Mouse (Mus musculus) kidney, adult 2 months (tissue): Measurements from ENCODE around the gene Mul1. TPM values are rescaled to one million over a fixed set of nuclear protein-coding genes. Genes with fewer than 3 reads are reported as not detected.

ENCODE experiments used
- DNase-seq: peaks from one replicate; pipeline ENCODE4 v3.0.0; 2021
- H3K27ac ChIP-seq: fragments of 200-500 bp; 2 replicates; pipeline ENCODE4 v1.5.1; 2012; ENCODE audit warnings: low read depth, low read length, control low read depth, inconsistent platforms; ENCODE audit not compliant: insufficient read depth
- H3K27me3 ChIP-seq: fragments of 200-500 bp; replicated peaks from 2 replicates; pipeline ENCODE4 v1.6.1; 2012; ENCODE audit warnings: mild to moderate bottlenecking, moderate library complexity, low read length, inconsistent platforms; ENCODE audit not compliant: control insufficient read depth, insufficient read depth
- H3K36me3 ChIP-seq: fragments of 200-500 bp; 2 replicates; pipeline ENCODE4 v1.6.1; 2012; ENCODE audit warnings: mild to moderate bottlenecking, moderate library complexity, low read length, inconsistent platforms; ENCODE audit not compliant: control insufficient read depth, insufficient read depth
- H3K4me1 ChIP-seq: fragments of 200-500 bp; 2 replicates; pipeline ENCODE4 v1.6.1; 2011; ENCODE audit warnings: low read length; ENCODE audit not compliant: control insufficient read depth, insufficient read depth
- H3K4me3 ChIP-seq: fragments of 200-500 bp; 2 replicates; pipeline ENCODE4 v1.5.1; 2011; ENCODE audit warnings: mild to moderate bottlenecking, low read depth, low read length, control low read depth; ENCODE audit not compliant: insufficient read depth
- CTCF ChIP-seq: fragments of 200-500 bp; conservative IDR thresholded peaks from 2 replicates; pipeline ENCODE4 v1.5.1; 2011; ENCODE audit warnings: low read depth, mild to moderate bottlenecking, control low read depth, low read length, moderate library complexity, mixed read lengths; ENCODE audit not compliant: insufficient read depth, insufficient read length
- POLR2A ChIP-seq: fragments of 200-500 bp; IDR thresholded peaks from one replicate; pipeline ENCODE4 v1.6.1; 2011; ENCODE audit warnings: low read depth, low read length, control low read depth
- WGBS: fragments of 180-500 bp; shearing (Covaris S2); methylation state at CpG from one replicate; pipeline ENCODE4 v1.1.7; 2018; 5-methylcytosine and 5-hydroxymethylcytosine counted together
- polyA plus RNA-seq: library from polyadenylated mRNA; depleted of rRNA; stranded (reverse); fragments of >200 nt; gene quantifications from 2 replicates; pipeline ENCODE4 v1.2.3, GENCODE M21; 2012

The Mul1 gene
- polyA plus RNA-seq, 1 experiment = 31.3 TPM

GRCm38 (mm10) chr4:138407479-138408194 lies 26.8 kb upstream of the Mul1 start:
- no peaks in the 10 kb centered on the region for H3K4me1 ChIP-seq
- no peak overlapping the region for H3K4me3 ChIP-seq
- no peaks in the 10 kb centered on the region for H3K36me3 ChIP-seq
- TF ChIP-seq POLR2A (no peak), CTCF (no peak)
- H3K27ac ChIP-seq = no peak overlapping the region
- 54% methylated on average over 12 of the region's 13 CpGs for WGBS
- no peaks in the 10 kb centered on the region for H3K27me3 ChIP-seq
- DNase-seq = peak; percentile 58

- Histone ChIP-seq H3K4me3 (no peak overlapping the region), H3K27ac (no peak overlapping the region), H3K27me3 (no peaks in the 10 kb centered on the region), H3K36me3 (no peaks in the 10 kb centered on the region), H3K4me1 (no peaks in the 10 kb centered on the region)
- no peak for TF ChIP-seq CTCF
- TF ChIP-seq POLR2A = no peak
- DNase-seq = no peak
- 33% methylated on average over 5 of the region's 5 CpGs for WGBS
Observed at GRCm38 (mm10) chr4:138411011-138411410, 23.5 kb upstream of the Mul1 start.

- DNase-seq = no peak
- Histone ChIP-seq H3K36me3 (no peaks in the 10 kb centered on the region), H3K27me3 (no peaks in the 10 kb centered on the region), H3K4me3 (no peak overlapping the region), H3K4me1 (no peaks in the 10 kb centered on the region), H3K27ac (no peak overlapping the region)
- TF ChIP-seq POLR2A = no peak
- 47% methylated on average over 7 of the region's 7 CpGs for WGBS
Observed at GRCm38 (mm10) chr4:138411504-138412121, 22.9 kb upstream of the Mul1 start.

- TF ChIP-seq POLR2A (no peak), CTCF (no peak)
- Histone ChIP-seq H3K27ac (no peak overlapping the region), H3K27me3 (no peaks in the 10 kb centered on the region), H3K4me3 (no peak overlapping the region), H3K36me3 (no peaks in the 10 kb centered on the region), H3K4me1 (no peaks in the 10 kb centered on the region)
- DNase-seq = peak; percentile 31
- 16% methylated on average over 6 of the region's 6 CpGs for WGBS
Observed at GRCm38 (mm10) chr4:138414725-138415124, 19.7 kb upstream of the Mul1 start.

GRCm38 (mm10) chr4:138415991-138416390 lies 18.5 kb upstream of the Mul1 start:
- Histone ChIP-seq H3K4me3 (no peak overlapping the region), H3K4me1 (no peaks in the 10 kb centered on the region), H3K27me3 (no peaks in the 10 kb centered on the region), H3K27ac (no peak overlapping the region), H3K36me3 (no peaks in the 10 kb centered on the region)
- TF ChIP-seq POLR2A (no peak), CTCF (no peak)
- 76% methylated on average over 3 of the region's 3 CpGs for WGBS
- no peak for DNase-seq

GRCm38 (mm10) chr4:138416414-138416813 lies 18.1 kb upstream of the Mul1 start:
- Histone ChIP-seq H3K27me3 (no peaks in the 10 kb centered on the region), H3K27ac (no peak overlapping the region), H3K4me1 (no peaks in the 10 kb centered on the region), H3K4me3 (no peak overlapping the region), H3K36me3 (no peaks in the 10 kb centered on the region)
- DNase-seq = no peak
- 79% methylated on average over 5 of the region's 5 CpGs for WGBS
- peak; percentile 17; the same call in 1 of the 2 replicates for TF ChIP-seq CTCF
- TF ChIP-seq POLR2A = no peak

- Histone ChIP-seq H3K36me3 (no peaks in the 10 kb centered on the region), H3K4me1 (no peaks in the 10 kb centered on the region), H3K4me3 (no peak overlapping the region), H3K27me3 (no peaks in the 10 kb centered on the region), H3K27ac (no peak overlapping the region)
- DNase-seq = no peak
- WGBS = 80% methylated on average over 4 of the region's 4 CpGs
- TF ChIP-seq POLR2A (no peak), CTCF (no peak)
Observed at GRCm38 (mm10) chr4:138417882-138418281, 16.6 kb upstream of the Mul1 start.

- no peak for DNase-seq
- no peaks in the 10 kb centered on the region for H3K4me1 ChIP-seq
Observed at GRCm38 (mm10) chr4:138418340-138418957, 16.0 kb upstream of the Mul1 start.

More at GRCm38 (mm10) chr4:138418340-138418957, 16.0 kb upstream of the Mul1 start:
- H3K4me3 ChIP-seq = no peak overlapping the region
- 66% methylated on average over 11 of the region's 11 CpGs for WGBS
- no peaks in the 10 kb centered on the region for H3K36me3 ChIP-seq
- H3K27ac ChIP-seq = no peak overlapping the region
- TF ChIP-seq CTCF (no peak), POLR2A (no peak)
- no peaks in the 10 kb centered on the region for H3K27me3 ChIP-seq
